Mouse (Mus musculus) embryonic facial prominence, embryonic 12.5 days (tissue): Measurements from ENCODE around the gene Olfr509. TPM values are rescaled to one million over a fixed set of nuclear protein-coding genes. Genes with fewer than 3 reads are reported as not detected.
"Not testable (repeated sequence)": the region's sequence is repeated elsewhere in the genome, so short reads cannot be mapped to it uniquely, and the experiment has no call there.

Experiments
- ATAC-seq: fragments of 200-750 bp; cut with Nextera tagmentation; 2 replicates; pipeline ENCODE4 v1.8.0; 2017; ENCODE audit not compliant: insufficient number of reproducible peaks, insufficient read depth, low FRiP score, low TSS enrichment
- H3K27ac ChIP-seq: fragments of 300-500 bp; sonication (generic); 2 replicates; pipeline ENCODE4 v1.5.1; 2016; ENCODE audit warnings: mild to moderate bottlenecking
- H3K27me3 ChIP-seq: fragments of 300-500 bp; sonication (generic); 2 replicates; pipeline ENCODE4 v1.6.1; 2016; ENCODE audit warnings: mild to moderate bottlenecking, moderate library complexity
- H3K36me3 ChIP-seq: fragments of 300-500 bp; sonication (generic); 2 replicates; pipeline ENCODE4 v1.6.1; 2016; ENCODE audit warnings: mild to moderate bottlenecking
- H3K4me1 ChIP-seq: fragments of 300-500 bp; sonication (generic); 2 replicates; pipeline ENCODE4 v1.6.1; 2016
- H3K4me2 ChIP-seq: fragments of 300-500 bp; sonication (generic); replicated peaks from 2 replicates; pipeline ENCODE4 v1.6.1; 2016; ENCODE audit warnings: mild to moderate bottlenecking, moderate library complexity
- H3K4me3 ChIP-seq: fragments of 300-500 bp; sonication (generic); 2 replicates; pipeline ENCODE4 v1.5.1; 2016; ENCODE audit warnings: mild to moderate bottlenecking
- H3K9ac ChIP-seq: fragments of 300-500 bp; sonication (generic); 2 replicates; pipeline ENCODE4 v1.6.1; 2016; ENCODE audit warnings: mild to moderate bottlenecking, moderate library complexity
- H3K9me3 ChIP-seq: fragments of 300-500 bp; sonication (generic); 2 replicates; pipeline ENCODE4 v1.6.1; 2016; ENCODE audit warnings: mild to moderate bottlenecking, moderate library complexity
- WGBS: fragments of 180-500 bp; shearing (Covaris S2); methylation state at CpG from one replicate; pipeline ENCODE4 v1.1.7; 2016; 5-methylcytosine and 5-hydroxymethylcytosine counted together
- polyA plus RNA-seq: library from polyadenylated mRNA; unstranded; fragments of >200 nt; fragmentation: Nextera tagmentation; extraction: Ambion mirVana; gene quantifications from 2 replicates; pipeline ENCODE4 v1.2.1, GENCODE M21; 2016

Olfr509 gene
- 0.10 TPM in 1 of 2 replicates, not detected in the other for polyA plus RNA-seq

- H3K4me2 ChIP-seq: no peak within 1 kb of the TSS
- no peaks in the 10 kb centered on the region for H3K9me3 ChIP-seq
- no peak within 1 kb of the TSS for H3K4me3 ChIP-seq
- H3K36me3 ChIP-seq: no peaks in the 10 kb centered on the region
- ATAC-seq: no peak
- no peaks in the 10 kb centered on the region for H3K27me3 ChIP-seq
- H3K4me1 ChIP-seq: no peaks in the 10 kb centered on the region
- H3K27ac ChIP-seq: no peak within 1 kb of the TSS
- H3K9ac ChIP-seq: no peak within 1 kb of the TSS
These were observed at the start of gene Olfr509 for GRCm38 (mm10) chr7:108651806-108652205. Olfr509 (minus strand) TSS chr7:108651906.

- H3K9ac ChIP-seq: no peak overlapping the region
- no peak overlapping the region for H3K4me3 ChIP-seq
- H3K27me3 ChIP-seq: no peaks in the 10 kb centered on the region
- H3K27ac ChIP-seq: no peak overlapping the region
- no peaks in the 10 kb centered on the region for H3K9me3 ChIP-seq
- no peaks in the 10 kb centered on the region for H3K4me1 ChIP-seq
- ATAC-seq: no peak
- 79% methylated on average over 4 of the region's 4 CpGs for WGBS
- no peak overlapping the region for H3K4me2 ChIP-seq
- H3K36me3 ChIP-seq: no peaks in the 10 kb centered on the region
These were observed 27.2 kb upstream of the Olfr509 start for GRCm38 (mm10) chr7:108678886-108679285.

DNA sequence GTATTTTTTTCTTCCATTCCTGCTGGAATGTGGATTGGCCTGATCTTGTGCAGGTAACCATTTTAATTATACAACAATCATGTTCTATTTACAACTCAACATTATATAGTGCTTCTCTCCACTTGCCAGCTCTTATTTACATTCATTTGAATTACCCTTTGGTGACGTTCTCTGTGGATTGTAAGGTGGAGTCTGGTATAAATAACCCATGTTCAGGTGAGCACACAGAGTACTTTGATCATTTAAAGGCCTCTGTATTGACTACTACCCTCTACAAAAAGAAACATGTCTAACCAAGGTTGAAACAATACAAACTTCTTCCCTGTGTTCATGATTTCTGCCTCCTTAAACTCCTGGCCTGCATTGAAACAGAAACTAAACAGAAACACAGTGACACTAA lies 19.4 kb upstream of the Olfr509 start:
- WGBS: 61% methylated on average over 1 of the region's 1 CpGs
- Histone ChIP-seq H3K9ac (no peak overlapping the region), H3K9me3 (no peaks in the 10 kb centered on the region), H3K4me2 (no peak overlapping the region), H3K4me1 (no peaks in the 10 kb centered on the region), H3K36me3 (no peaks in the 10 kb centered on the region), H3K27ac (no peak overlapping the region), H3K27me3 (no peaks in the 10 kb centered on the region), H3K4me3 (no peak overlapping the region)
- ATAC-seq: no peak

- Histone ChIP-seq H3K4me1 (no peaks in the 10 kb centered on the region), H3K9ac (no peak within 1 kb of the TSS), H3K4me3 (no peak within 1 kb of the TSS), H3K4me2 (no peak within 1 kb of the TSS), H3K9me3 (no peaks in the 10 kb centered on the region), H3K36me3 (no peaks in the 10 kb centered on the region), H3K27ac (no peak within 1 kb of the TSS), H3K27me3 (no peaks in the 10 kb centered on the region)
- ATAC-seq: no peak
- 90% methylated on average over 1 of the region's 1 CpGs for WGBS
These were observed 14.4 kb upstream of the Olfr509 start, which contains the start of gene Olfr510 for GRCm38 (mm10) chr7:108666118-108666517. Olfr510 (plus strand) TSS chr7:108666418.

- 83% methylated on average over 3 of the region's 3 CpGs for whole genome bisulfite sequencing
- Histone ChIP-seq H3K4me2 (no peak overlapping the region), H3K9ac (no peak overlapping the region), H3K4me3 (no peak overlapping the region), H3K27ac (no peak overlapping the region), H3K4me1 (no peaks in the 10 kb centered on the region), H3K9me3 (no peaks in the 10 kb centered on the region), H3K36me3 (no peaks in the 10 kb centered on the region), H3K27me3 (no peaks in the 10 kb centered on the region)
- no peak for ATAC-seq
These were observed 10.7 kb upstream of the Olfr509 start for GRCm38 (mm10) chr7:108662419-108662818.

DNA sequence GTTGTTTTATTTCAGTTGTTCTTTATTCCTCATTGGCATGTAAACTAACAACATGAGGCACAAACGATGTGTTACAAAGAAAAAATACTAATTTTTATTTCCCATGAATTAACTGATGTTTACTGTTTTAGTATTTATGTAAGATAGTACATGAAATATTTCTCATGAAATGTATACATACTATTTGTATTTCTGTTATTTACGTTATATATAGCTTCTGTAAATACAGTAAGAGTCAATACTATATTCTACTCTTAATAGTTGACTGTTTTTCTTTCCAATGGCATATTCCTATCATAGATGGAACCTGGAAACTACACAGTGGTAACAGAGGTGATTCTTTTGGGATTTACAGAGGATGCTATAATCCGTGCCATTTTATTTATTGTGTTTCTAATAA lies 22.0 kb downstream of the Olfr509 start, which contains the start of gene Olfr508:
Gene Olfr508, plus strand, starts transcription at position 301 of the 400 bp plus-strand sequence.
- ATAC-seq: no peak
- H3K9ac ChIP-seq: no peak within 1 kb of the TSS
- H3K27ac ChIP-seq: no peak within 1 kb of the TSS
- no peaks in the 10 kb centered on the region for H3K27me3 ChIP-seq
- H3K36me3 ChIP-seq: no peaks in the 10 kb centered on the region
- WGBS: 81% methylated on average over 3 of the region's 3 CpGs
- no peaks in the 10 kb centered on the region for H3K9me3 ChIP-seq
- no peaks in the 10 kb centered on the region for H3K4me1 ChIP-seq
- no peak within 1 kb of the TSS for H3K4me2 ChIP-seq
- no peak within 1 kb of the TSS for H3K4me3 ChIP-seq

- H3K4me2 ChIP-seq: no peak within 1 kb of the TSS
- H3K9ac ChIP-seq: no peak within 1 kb of the TSS
- no peaks in the 10 kb centered on the region for H3K4me1 ChIP-seq
- no peaks in the 10 kb centered on the region for H3K27me3 ChIP-seq
- H3K27ac ChIP-seq: no peak within 1 kb of the TSS
- WGBS: 80% methylated on average over 2 of the region's 2 CpGs
- no peak within 1 kb of the TSS for H3K4me3 ChIP-seq
- no peaks in the 10 kb centered on the region for H3K36me3 ChIP-seq
- ATAC-seq: no peak
- H3K9me3 ChIP-seq: no peaks in the 10 kb centered on the region
These were observed 30.2 kb downstream of the Olfr509 start, which contains the start of gene Olfr507 for GRCm38 (mm10) chr7:108621514-108621913. Olfr507 (plus strand) TSS chr7:108621814.

DNA sequence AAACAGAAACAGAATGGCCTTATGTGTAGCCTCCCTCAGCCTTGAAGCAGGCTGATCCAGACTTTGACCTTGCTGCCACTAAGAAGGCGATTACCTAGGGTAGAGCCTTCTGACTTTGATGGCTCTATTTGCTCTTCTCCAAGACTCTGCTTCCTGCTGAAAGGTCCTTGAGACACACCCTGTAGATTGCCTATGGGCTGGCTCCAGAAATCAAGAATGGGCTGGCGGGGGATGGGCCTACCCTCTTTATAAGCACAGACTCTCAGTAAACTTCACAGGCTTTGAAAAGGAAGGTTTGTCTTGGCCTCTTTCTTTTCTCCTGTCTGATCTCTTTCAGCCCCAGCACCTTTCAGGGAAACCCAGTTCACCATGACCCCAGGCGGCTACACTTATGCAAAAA lies 34.9 kb downstream of the Olfr509 start:
- not testable (repeated sequence) for H3K4me2 ChIP-seq, ATAC-seq, H3K27ac ChIP-seq, H3K9me3 ChIP-seq, H3K4me3 ChIP-seq, H3K9ac ChIP-seq, H3K27me3 ChIP-seq, H3K36me3 ChIP-seq, H3K4me1 ChIP-seq
- WGBS: 54% methylated on average over 3 of the region's 3 CpGs

GRCm38 (mm10) chr7:108614110-108614509 lies 37.6 kb downstream of the Olfr509 start:
- no peak for ATAC-seq
- WGBS: 86% methylated on average over 2 of the region's 2 CpGs
- no peaks in the 10 kb centered on the region for H3K4me1 ChIP-seq
- no peak overlapping the region for H3K4me3 ChIP-seq
- no peaks in the 10 kb centered on the region for H3K27me3 ChIP-seq
- no peaks in the 10 kb centered on the region for H3K36me3 ChIP-seq
- no peak overlapping the region for H3K4me2 ChIP-seq
- no peak overlapping the region for H3K27ac ChIP-seq
- H3K9me3 ChIP-seq: no peaks in the 10 kb centered on the region
- H3K9ac ChIP-seq: no peak overlapping the region

- no peak within 1 kb of the TSS for H3K9ac ChIP-seq
- no peaks in the 10 kb centered on the region for H3K9me3 ChIP-seq
- H3K4me1 ChIP-seq: no peaks in the 10 kb centered on the region
- no peaks in the 10 kb centered on the region for H3K36me3 ChIP-seq
- no peak within 1 kb of the TSS for H3K27ac ChIP-seq
- no peak within 1 kb of the TSS for H3K4me3 ChIP-seq
- no peaks in the 10 kb centered on the region for H3K27me3 ChIP-seq
- ATAC-seq: no peak
- H3K4me2 ChIP-seq: no peak within 1 kb of the TSS
These were observed 41.2 kb downstream of the Olfr509 start, which contains the start of gene Olfr506 for GRCm38 (mm10) chr7:108610487-108610886. Olfr506 (plus strand) TSS chr7:108610787.

DNA sequence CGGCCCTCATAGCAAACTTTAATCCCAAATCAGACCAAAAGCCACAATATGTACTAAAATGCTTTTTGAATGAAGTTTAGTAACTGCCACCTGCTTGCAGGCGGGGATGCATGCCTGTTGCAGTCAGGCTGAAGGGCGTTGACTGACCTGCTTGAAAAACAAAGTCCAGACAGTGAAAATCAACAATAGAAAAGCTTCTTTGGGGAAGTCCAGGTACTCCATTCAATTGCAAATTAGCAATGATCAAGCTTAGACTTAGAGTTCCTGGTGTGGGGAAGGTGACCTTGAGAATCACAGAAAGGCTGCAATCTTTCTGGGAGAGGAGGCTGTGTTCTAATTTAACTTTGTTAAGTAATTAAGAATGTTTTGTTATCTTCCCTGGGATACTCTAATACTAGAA lies 49.8 kb downstream of the Olfr509 start:
- not testable (repeated sequence) for H3K4me2 ChIP-seq, ATAC-seq, H3K4me3 ChIP-seq, H3K4me1 ChIP-seq, H3K27ac ChIP-seq, H3K36me3 ChIP-seq, H3K9me3 ChIP-seq, H3K9ac ChIP-seq, H3K27me3 ChIP-seq
- 82% methylated on average over 3 of the region's 3 CpGs for WGBS
